ENCODE assay signal across 18 mouse cellular contexts in genomic region chr6:21527489-21528074, GRCm38 (mm10).
"Had no signal": no experiment of that assay in that cellular context is flagged by ENCODE, and none has a peak within 500 bp of the region (broad histone marks: within the 10 kb centered on the region; RNA-seq: fewer than 3 reads in every experiment).

No protein-coding gene starts in this region.

- H3K27me3 ChIP-seq: liver, embryonic 12.5 days; liver, embryonic 15.5 days; lung, embryonic 15.5 days; megakaryocyte, embryonic 14.5 days had no signal

- H3K4me2 ChIP-seq: liver, embryonic 12.5 days; liver, embryonic 15.5 days; lung, embryonic 15.5 days; midbrain, embryonic 11.5 days had no signal

- H3K27ac ChIP-seq: kidney, postnatal 0 days; layer of hippocampus, adult 2 months; liver, embryonic 12.5 days; liver, embryonic 15.5 days; lung, embryonic 15.5 days; stomach, postnatal 0 days had no signal

- DNase-seq: kidney, adult 2 months; kidney, postnatal 25 days; layer of hippocampus, adult 9-11 months; liver; lung, adult 18-20 months; lung, postnatal 10 days; lung, postnatal 36 days; midbrain, embryonic 14.5 days; right cerebral cortex, postnatal 4 days; thymus, postnatal 25 days had no signal

- H3K4me3 ChIP-seq: layer of hippocampus, adult 2 months; liver, embryonic 12.5 days; liver, embryonic 15.5 days; lung, embryonic 15.5 days; megakaryocyte, embryonic 14.5 days had no signal

- ATAC-seq: liver, embryonic 12.5 days had no signal

- H3K9ac ChIP-seq: liver, embryonic 12.5 days; liver, embryonic 15.5 days; lung, embryonic 15.5 days had no signal

- H3K9me3 ChIP-seq: liver, embryonic 12.5 days; liver, embryonic 15.5 days; lung, embryonic 15.5 days; megakaryocyte, embryonic 14.5 days had no signal

- H3K36me3 ChIP-seq: liver, embryonic 12.5 days; liver, embryonic 15.5 days; lung, embryonic 15.5 days had no signal

- H3K4me1 ChIP-seq: liver, embryonic 12.5 days; liver, embryonic 15.5 days; lung, embryonic 15.5 days; megakaryocyte, embryonic 14.5 days had no signal
